Mouse (Mus musculus) brain, embryonic 14.5 days (tissue): ENCODE measurements around the gene Mcee.
A peak's percentile ranks its signal among the peaks of the same experiment; 100 is the strongest.

Source experiments
- CTCF ChIP-seq: fragments of 200-500 bp; IDR thresholded peaks from 2 replicates; pipeline ENCODE4 v1.5.1; 2012; ENCODE audit warnings: inconsistent platforms, mild to moderate bottlenecking, moderate library complexity, borderline replicate concordance; ENCODE audit not compliant: insufficient read depth, insufficient read length; ENCODE audit errors: extremely low read depth
- POLR2A ChIP-seq: fragments of 200-500 bp; IDR thresholded peaks from 2 replicates; pipeline ENCODE4 v1.6.1; 2012; ENCODE audit warnings: mild to moderate bottlenecking, inconsistent platforms, borderline replicate concordance; ENCODE audit not compliant: poor library complexity, insufficient read depth, insufficient read length, severe bottlenecking; ENCODE audit errors: extremely low read depth

- no peak for TF ChIP-seq POLR2A
- peak; percentile 38; the same call in 1 of the 2 replicates for TF ChIP-seq CTCF
Measured at GRCm38 (mm10) chr7:64424861-64425260, 32.5 kb downstream of the Mcee start.
